Mouse (Mus musculus): Measurements from ENCODE around the gene Fam206a.
A peak's percentile ranks its signal among the peaks of the same experiment; 100 is the strongest.

DNA sequence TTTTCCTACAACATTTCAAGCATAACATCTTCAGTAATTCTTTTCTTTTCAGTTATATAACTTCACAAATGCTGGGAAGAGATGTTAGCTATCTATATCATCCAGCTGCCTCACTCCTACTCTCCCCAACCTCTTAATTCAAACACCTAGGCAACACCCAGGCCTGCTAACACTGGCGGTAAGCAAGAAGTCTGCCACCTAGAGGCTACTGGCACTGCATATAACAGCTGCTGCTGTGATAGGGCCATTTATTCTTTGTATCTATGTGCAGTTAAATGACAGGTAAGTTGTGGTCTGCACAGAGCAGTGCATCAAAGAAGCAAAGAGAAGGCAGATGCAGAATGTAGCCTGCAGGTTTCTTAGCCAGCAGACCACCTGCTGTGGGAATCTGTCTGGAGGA, 10.8 kb upstream of the Fam206a start:
- TF ChIP-seq CTCF (IDR thresholded peaks at IDR 0.05; ENCODE audit: low read depth): peak; percentile 51
- no peak for TF ChIP-seq EP300 (IDR thresholded peaks at IDR 0.05; ENCODE audit: low read depth)
